Mouse (Mus musculus) forebrain, embryonic 16.5 days (tissue): ENCODE data around the gene Nox1. TPM values are rescaled to one million over a fixed set of nuclear protein-coding genes. Genes with fewer than 3 reads are reported as not detected.

Experiments
- ATAC-seq: fragments of 200-750 bp; cut with Nextera tagmentation; 2 replicates; pipeline ENCODE4 v1.8.0; 2017; ENCODE audit warnings: mild to moderate bottlenecking, moderate library complexity
- H3K27ac ChIP-seq: fragments of 300-500 bp; sonication (generic); 2 replicates; pipeline ENCODE4 v1.5.1; 2014; ENCODE audit warnings: low read length, control low read depth
- H3K27me3 ChIP-seq: fragments of 300-500 bp; sonication (generic); replicated peaks from 2 replicates; pipeline ENCODE4 v1.6.1; 2014; ENCODE audit warnings: low read length; ENCODE audit not compliant: control insufficient read depth, insufficient read depth
- H3K36me3 ChIP-seq: fragments of 300-500 bp; sonication (generic); 2 replicates; pipeline ENCODE4 v1.6.1; 2014; ENCODE audit not compliant: control insufficient read depth, insufficient read depth
- H3K4me1 ChIP-seq: fragments of 300-500 bp; sonication (generic); replicated peaks from 2 replicates; pipeline ENCODE4 v1.6.1; 2014; ENCODE audit warnings: low read length; ENCODE audit not compliant: control insufficient read depth, insufficient read depth
- H3K4me2 ChIP-seq: fragments of 300-500 bp; sonication (generic); 2 replicates; pipeline ENCODE4 v1.6.1; 2014; ENCODE audit warnings: mild to moderate bottlenecking, low read length, control low read depth
- H3K4me3 ChIP-seq: fragments of 300-500 bp; sonication (generic); replicated peaks from 2 replicates; pipeline ENCODE4 v1.5.1; 2014; ENCODE audit warnings: mild to moderate bottlenecking, low read length, control low read depth
- H3K9ac ChIP-seq: fragments of 300-500 bp; sonication (generic); replicated peaks from 2 replicates; pipeline ENCODE4 v1.6.1; 2014; ENCODE audit warnings: low read depth, low read length, control low read depth
- H3K9me3 ChIP-seq: fragments of 300-500 bp; sonication (generic); 2 replicates; pipeline ENCODE4 v1.6.1; 2016; ENCODE audit warnings: low read length; ENCODE audit not compliant: control insufficient read depth
- WGBS: fragments of 180-500 bp; shearing (Covaris S2); extraction: QIAGEN DNeasy Blood & Tissue Kit; methylation state at CpG from one replicate; pipeline ENCODE4 v1.1.7; 2014; 5-methylcytosine and 5-hydroxymethylcytosine counted together
- polyA plus RNA-seq: library from polyadenylated mRNA; unstranded; fragments of >200 nt; fragmentation: Nextera tagmentation; extraction: Ambion mirVana; gene quantifications from 2 replicates; pipeline ENCODE4 v1.2.1, GENCODE M21; 2015

Gene Nox1
- polyA plus RNA-seq, 1 experiment from 2014 or later = 0.14 TPM

GRCm38 (mm10) chrX:134141986-134142385 is 79.8 kb downstream of the Nox1 start:
- WGBS = 83% methylated on average over 4 of the region's 4 CpGs
- H3K4me3 ChIP-seq = no peak overlapping the region
- H3K9ac ChIP-seq = no peak overlapping the region
- H3K9me3 ChIP-seq = no peaks in the 10 kb centered on the region
- H3K4me1 ChIP-seq = no peaks in the 10 kb centered on the region
- H3K36me3 ChIP-seq = no peaks in the 10 kb centered on the region
- H3K4me2 ChIP-seq = no peak overlapping the region
- H3K27me3 ChIP-seq = no peaks in the 10 kb centered on the region; the same call in 1 of the 2 replicates
- no peak overlapping the region for H3K27ac ChIP-seq
- ATAC-seq = no peak

DNA sequence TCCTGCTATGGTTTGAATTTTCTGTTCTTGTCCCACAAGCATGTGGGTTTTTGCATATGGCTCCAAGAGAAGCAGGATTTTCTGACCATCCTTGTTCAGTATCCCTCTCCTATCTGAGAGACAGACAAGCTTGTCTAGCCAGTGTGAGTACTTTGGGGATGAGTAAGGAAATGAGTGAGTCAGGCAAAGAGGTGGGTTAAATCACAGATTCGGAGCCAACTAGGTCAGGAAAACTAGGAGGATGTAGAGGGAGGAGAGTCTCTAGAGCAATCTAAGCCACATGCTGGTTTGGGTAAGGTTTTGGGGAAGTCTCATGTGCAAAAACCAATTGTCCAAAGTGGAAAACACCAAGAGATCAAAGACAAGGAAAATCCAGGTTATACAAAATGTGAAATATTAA is 80.2 kb downstream of the Nox1 start:
- H3K9ac ChIP-seq = no peak overlapping the region
- no peaks in the 10 kb centered on the region for H3K36me3 ChIP-seq
- no peaks in the 10 kb centered on the region; the same call in 1 of the 2 replicates for H3K27me3 ChIP-seq
- WGBS = 96% methylated on average over 1 of the region's 1 CpGs
- H3K4me2 ChIP-seq = no peak overlapping the region
- no peaks in the 10 kb centered on the region for H3K4me1 ChIP-seq
- H3K9me3 ChIP-seq = no peaks in the 10 kb centered on the region
- H3K27ac ChIP-seq = no peak overlapping the region
- no peak for ATAC-seq
- H3K4me3 ChIP-seq = no peak overlapping the region

GRCm38 (mm10) chrX:134140024-134140423 is 81.7 kb downstream of the Nox1 start:
- no peaks in the 10 kb centered on the region for H3K4me1 ChIP-seq
- no peaks in the 10 kb centered on the region for H3K9me3 ChIP-seq
- no peaks in the 10 kb centered on the region for H3K36me3 ChIP-seq
- no peak for ATAC-seq
- no peak overlapping the region for H3K4me2 ChIP-seq
- no peak overlapping the region for H3K9ac ChIP-seq
- H3K27ac ChIP-seq = no peak overlapping the region
- no peaks in the 10 kb centered on the region; the same call in 1 of the 2 replicates for H3K27me3 ChIP-seq
- 83% methylated on average over 6 of the region's 6 CpGs for WGBS
- H3K4me3 ChIP-seq = no peak overlapping the region

DNA sequence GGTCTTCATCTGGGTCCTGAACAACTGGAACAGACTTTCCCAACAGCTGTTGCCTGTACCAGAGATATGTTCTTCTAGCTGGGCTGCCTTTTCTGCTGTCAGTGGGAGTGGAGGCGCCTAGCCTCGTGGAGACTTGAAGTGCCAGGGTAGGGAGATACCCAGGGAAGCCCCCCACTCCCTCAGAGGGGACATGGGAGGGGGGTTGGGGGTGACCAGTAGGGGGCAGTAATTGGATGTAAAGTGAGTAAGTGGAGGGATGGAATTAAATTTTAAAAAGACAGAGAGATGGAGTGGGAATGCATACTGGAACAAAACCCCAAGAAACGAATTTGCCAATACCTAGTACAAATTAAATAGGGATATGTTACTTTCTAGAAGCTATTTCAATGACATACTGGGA is 87.9 kb downstream of the Nox1 start:
- ATAC-seq = no peak
- 47% methylated on average over 3 of the region's 3 CpGs for WGBS
- no peak overlapping the region for H3K4me2 ChIP-seq
- no peaks in the 10 kb centered on the region for H3K36me3 ChIP-seq
- no peaks in the 10 kb centered on the region for H3K9me3 ChIP-seq
- no peaks in the 10 kb centered on the region for H3K4me1 ChIP-seq
- no peaks in the 10 kb centered on the region; the same call in 1 of the 2 replicates for H3K27me3 ChIP-seq
- no peak overlapping the region for H3K4me3 ChIP-seq
- H3K9ac ChIP-seq = no peak overlapping the region
- no peak overlapping the region for H3K27ac ChIP-seq

- H3K9ac ChIP-seq = no peak overlapping the region
- no peak overlapping the region for H3K4me2 ChIP-seq
- H3K36me3 ChIP-seq = no peaks in the 10 kb centered on the region
- ATAC-seq = no peak
- H3K4me3 ChIP-seq = no peak overlapping the region
- no peak overlapping the region for H3K27ac ChIP-seq
- H3K9me3 ChIP-seq = no peaks in the 10 kb centered on the region
- no peaks in the 10 kb centered on the region for H3K4me1 ChIP-seq
- H3K27me3 ChIP-seq = peaks cover 2% of the 10 kb centered on the region; the same call in 1 of the 2 replicates
- WGBS = 25% methylated on average over 5 of the region's 5 CpGs
Measured at GRCm38 (mm10) chrX:134132295-134132694, 89.5 kb downstream of the Nox1 start.

GRCm38 (mm10) chrX:134128549-134128948 is 93.2 kb downstream of the Nox1 start:
- Histone ChIP-seq H3K36me3 (no peaks in the 10 kb centered on the region), H3K4me3 (no peak overlapping the region), H3K9me3 (no peaks in the 10 kb centered on the region), H3K9ac (no peak overlapping the region), H3K4me1 (no peaks in the 10 kb centered on the region), H3K27ac (no peak overlapping the region), H3K4me2 (no peak overlapping the region), H3K27me3 (0 out of 2 replicates have a peak, but pooled peaks cover 2% of the 10 kb centered on the region)
- 87% methylated on average over 3 of the region's 3 CpGs for WGBS
- ATAC-seq = no peak

DNA sequence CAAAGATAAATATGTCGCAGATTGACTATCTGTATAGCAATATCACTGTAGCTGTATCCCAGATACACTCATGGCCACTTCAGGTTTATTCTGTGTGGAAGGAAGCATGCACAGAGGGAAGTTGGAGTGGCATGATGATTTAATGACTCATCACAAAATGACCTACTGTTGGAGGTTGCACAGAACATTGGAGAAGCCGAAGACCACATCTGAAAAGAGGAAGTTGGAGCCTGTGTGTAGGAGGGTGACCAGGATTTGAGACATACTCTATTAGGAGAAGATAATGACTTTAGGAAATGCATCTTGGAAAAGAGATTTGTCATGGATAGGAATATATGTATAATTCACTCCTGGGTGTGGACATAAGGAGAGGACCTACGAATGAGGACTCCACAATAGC is 105.3 kb downstream of the Nox1 start:
- ATAC-seq = no peak
- Histone ChIP-seq H3K4me3 (no peak overlapping the region), H3K9me3 (no peaks in the 10 kb centered on the region), H3K9ac (no peak overlapping the region), H3K36me3 (no peaks in the 10 kb centered on the region), H3K27ac (no peak overlapping the region), H3K27me3 (no peaks in the 10 kb centered on the region), H3K4me1 (no peaks in the 10 kb centered on the region), H3K4me2 (no peak overlapping the region)
- WGBS = 72% methylated on average over 3 of the region's 3 CpGs

DNA sequence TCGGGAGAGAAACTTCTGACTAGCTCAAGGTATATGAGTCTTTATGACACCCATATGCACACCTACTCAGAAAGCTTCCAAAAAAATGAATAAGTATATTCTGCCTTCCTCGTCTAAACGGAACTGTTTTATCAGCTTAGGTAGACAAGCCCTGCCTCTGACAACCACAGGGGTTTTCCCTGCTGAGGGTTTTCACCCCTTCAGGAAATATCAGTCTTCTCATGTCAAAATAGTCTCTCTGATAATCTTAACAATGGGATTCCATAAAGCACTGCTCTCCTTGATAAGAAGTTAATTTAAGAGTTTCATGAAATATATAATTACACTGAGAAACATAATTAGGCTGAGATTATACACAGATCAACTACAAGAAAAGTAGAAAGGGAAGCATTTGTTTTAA is 110.0 kb downstream of the Nox1 start:
- Histone ChIP-seq H3K4me3 (no peak overlapping the region), H3K36me3 (no peaks in the 10 kb centered on the region), H3K4me1 (no peaks in the 10 kb centered on the region), H3K9ac (no peak overlapping the region), H3K27me3 (no peaks in the 10 kb centered on the region), H3K9me3 (no peaks in the 10 kb centered on the region), H3K4me2 (no peak overlapping the region), H3K27ac (no peak overlapping the region)
- 81% methylated on average over 3 of the region's 3 CpGs for WGBS
- ATAC-seq = no peak

- Histone ChIP-seq H3K27ac (no peak overlapping the region), H3K9ac (no peak overlapping the region), H3K9me3 (no peaks in the 10 kb centered on the region), H3K4me2 (no peak overlapping the region), H3K27me3 (no peaks in the 10 kb centered on the region), H3K4me1 (no peaks in the 10 kb centered on the region), H3K4me3 (no peak overlapping the region), H3K36me3 (no peaks in the 10 kb centered on the region)
- 77% methylated on average over 2 of the region's 2 CpGs for WGBS
- ATAC-seq = no peak
Measured at GRCm38 (mm10) chrX:134102641-134103040, 119.1 kb downstream of the Nox1 start.

- no peak overlapping the region for H3K27ac ChIP-seq
- no peak overlapping the region for H3K4me2 ChIP-seq
- no peak overlapping the region for H3K4me3 ChIP-seq
- ATAC-seq = peak; percentile 78
- no peaks in the 10 kb centered on the region for H3K27me3 ChIP-seq
- no peaks in the 10 kb centered on the region for H3K4me1 ChIP-seq
- no peaks in the 10 kb centered on the region for H3K9me3 ChIP-seq
- H3K36me3 ChIP-seq = peaks cover 2% of the 10 kb centered on the region
- WGBS = 31% methylated on average over 1 of the region's 1 CpGs
- no peak overlapping the region for H3K9ac ChIP-seq
Measured at GRCm38 (mm10) chrX:134085453-134085852, 136.3 kb downstream of the Nox1 start.
